Mouse (Mus musculus) spleen, adult 18-20 months (tissue): ENCODE measurements around the gene Nbea.
"Not testable (repeated sequence)": the region's sequence is repeated elsewhere in the genome, so short reads cannot be mapped to it uniquely, and the experiment has no call there.

Experiments used
- DNase-seq, 2 experiments: peaks; one replicate each; pipeline ENCODE4 v3.0.0; 2022; ENCODE audit warnings: mixed read lengths in 2 of 2

The Nbea gene

GRCm38 (mm10) chr3:56018494-56018893 is 165.0 kb downstream of the Nbea start:
- DNase-seq: no peak

GRCm38 (mm10) chr3:56011132-56011531 is 172.4 kb downstream of the Nbea start:
- DNase-seq: no peak

- DNase-seq: no peak
These were observed 175.5 kb downstream of the Nbea start for GRCm38 (mm10) chr3:56007991-56008390.

GRCm38 (mm10) chr3:56000259-56000658 is 183.2 kb downstream of the Nbea start:
- no peak for DNase-seq

- no peak for DNase-seq
These were observed 205.1 kb downstream of the Nbea start for GRCm38 (mm10) chr3:55978361-55978760.

GRCm38 (mm10) chr3:55976986-55977385 is 206.5 kb downstream of the Nbea start:
- not testable (repeated sequence) for DNase-seq

- DNase-seq: no peak
These were observed 217.8 kb downstream of the Nbea start for GRCm38 (mm10) chr3:55965723-55966156.

GRCm38 (mm10) chr3:55963032-55963431 is 220.5 kb downstream of the Nbea start:
- DNase-seq: no peak

- DNase-seq: no peak
These were observed 233.5 kb downstream of the Nbea start for GRCm38 (mm10) chr3:55949994-55950393.

GRCm38 (mm10) chr3:55949148-55949547 is 234.4 kb downstream of the Nbea start:
- DNase-seq: no peak

- DNase-seq: no peak
These were observed 256.2 kb downstream of the Nbea start for GRCm38 (mm10) chr3:55927343-55927742.

- DNase-seq: no peak
These were observed 274.2 kb downstream of the Nbea start for GRCm38 (mm10) chr3:55909290-55909689.

- DNase-seq: no peak
These were observed 292.9 kb downstream of the Nbea start for GRCm38 (mm10) chr3:55890574-55890973.

GRCm38 (mm10) chr3:55889227-55889626 is 294.3 kb downstream of the Nbea start:
- no peak for DNase-seq

- DNase-seq: no peak
These were observed 295.7 kb downstream of the Nbea start for GRCm38 (mm10) chr3:55887829-55888210.

GRCm38 (mm10) chr3:55887193-55887828 is 296.2 kb downstream of the Nbea start:
- DNase-seq: no peak

GRCm38 (mm10) chr3:55872944-55873924 is 310.3 kb downstream of the Nbea start:
- DNase-seq: no peak

GRCm38 (mm10) chr3:55852488-55852887 is 331.0 kb downstream of the Nbea start:
- DNase-seq: no peak

GRCm38 (mm10) chr3:55847115-55847514 is 336.4 kb downstream of the Nbea start:
- DNase-seq: no peak

GRCm38 (mm10) chr3:55837188-55837587 is 346.3 kb downstream of the Nbea start:
- no peak for DNase-seq

GRCm38 (mm10) chr3:55835207-55835606 is 348.3 kb downstream of the Nbea start:
- no peak for DNase-seq

- DNase-seq: no peak
These were observed 353.3 kb downstream of the Nbea start for GRCm38 (mm10) chr3:55830226-55830625.

GRCm38 (mm10) chr3:55828481-55829256 is 354.8 kb downstream of the Nbea start:
- DNase-seq: no peak
